Mouse (Mus musculus): Measurements from ENCODE around the gene Agbl4. TPM values are rescaled to one million over a fixed set of nuclear protein-coding genes. Genes with fewer than 3 reads are reported as not detected.
A peak's percentile ranks its signal among the peaks of the same experiment; 100 is the strongest.

Gene Agbl4
- polyA plus RNA-seq, 1 experiment from 2014 or later: not detected

DNA sequence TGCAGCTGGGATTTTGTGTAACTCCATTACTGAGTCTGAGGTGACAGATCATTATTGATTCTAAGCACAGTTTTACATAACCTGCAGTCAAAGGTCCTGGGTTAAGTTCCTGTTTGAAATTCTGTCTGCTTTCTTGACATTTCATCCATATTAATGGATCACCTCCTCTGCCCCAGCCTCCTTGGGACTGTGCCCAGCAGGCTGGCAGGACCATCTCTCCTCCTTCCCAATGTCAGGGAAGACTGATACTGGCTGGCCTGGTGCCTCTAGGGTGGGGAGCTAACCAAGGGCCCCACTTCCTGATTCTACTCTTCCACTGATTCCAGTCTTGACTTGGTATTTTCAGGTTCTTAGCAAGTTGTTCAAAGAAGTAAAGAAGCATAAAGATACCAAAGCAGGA, 1276.4 kb downstream of the Agbl4 start:
- Histone ChIP-seq H3K27ac (replicated peaks) (no peak overlapping the region), H3K4me2 (no peak overlapping the region), H3K9me3 (replicated peaks) (no peaks in the 10 kb centered on the region), H3K9ac (no peak overlapping the region), H3K27me3 (no peaks in the 10 kb centered on the region), H3K4me1 (replicated peaks) (no peaks in the 10 kb centered on the region), H3K4me3 (replicated peaks) (no peak overlapping the region), H3K36me3 (replicated peaks) (no peaks in the 10 kb centered on the region)
- no peak for ATAC-seq (ENCODE audit: insufficient read depth)

DNA sequence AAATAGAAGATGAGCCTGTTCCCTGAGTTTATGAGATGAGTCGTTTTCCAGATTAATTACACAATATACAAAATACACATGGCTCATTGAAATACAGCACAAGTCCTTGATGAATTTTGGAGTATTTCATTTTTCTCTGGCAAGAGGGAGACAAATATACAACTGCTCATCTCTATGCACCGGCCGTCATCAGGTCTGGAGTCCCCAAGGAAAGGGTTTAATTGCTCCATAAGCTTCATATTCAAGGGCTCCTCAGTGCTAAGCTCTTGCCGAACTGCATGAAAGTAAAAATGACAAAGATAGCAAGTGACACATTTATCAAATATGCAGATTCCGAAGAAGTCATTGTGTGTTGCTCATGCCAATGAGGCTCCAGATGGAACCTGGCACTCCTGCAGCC, 1284.5 kb downstream of the Agbl4 start:
- no peak for ATAC-seq (ENCODE audit: insufficient read depth)
- no peaks in the 10 kb centered on the region for H3K36me3 ChIP-seq (replicated peaks)
- no peak overlapping the region for H3K27ac ChIP-seq (replicated peaks)
- no peak overlapping the region for H3K4me2 ChIP-seq
- H3K9ac ChIP-seq: no peak overlapping the region
- H3K9me3 ChIP-seq (replicated peaks): no peaks in the 10 kb centered on the region
- WGBS (ENCODE audit: insufficient replicate concordance): 70% methylated on average over 5 of the region's 5 CpGs
- H3K4me3 ChIP-seq (replicated peaks): no peak overlapping the region
- no peaks in the 10 kb centered on the region for H3K27me3 ChIP-seq
- no peaks in the 10 kb centered on the region for H3K4me1 ChIP-seq (replicated peaks)

DNA sequence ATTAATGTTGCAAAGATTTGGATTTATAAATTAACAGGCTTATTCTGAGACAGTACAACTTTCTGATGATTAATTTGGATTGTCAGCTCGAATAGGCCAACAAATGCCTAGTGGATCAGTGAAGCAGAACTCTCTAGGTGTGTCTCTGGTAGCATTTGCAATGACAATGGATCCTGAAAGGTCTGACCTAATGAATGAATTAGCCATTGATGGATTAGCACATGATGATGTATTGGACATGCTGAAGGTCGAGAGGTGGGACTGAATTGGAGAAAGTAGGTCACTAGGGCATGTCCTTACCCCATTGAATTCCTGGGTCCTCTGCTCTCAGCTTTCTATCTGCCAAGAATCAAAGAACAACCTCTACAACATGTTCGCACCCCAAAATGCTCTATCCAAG, 1285.3 kb downstream of the Agbl4 start:
- ATAC-seq (ENCODE audit: insufficient read depth): no peak
- H3K9me3 ChIP-seq (replicated peaks): no peaks in the 10 kb centered on the region
- 51% methylated on average over 3 of the region's 3 CpGs for WGBS (ENCODE audit: insufficient replicate concordance)
- H3K27me3 ChIP-seq: no peaks in the 10 kb centered on the region
- H3K4me2 ChIP-seq: no peak overlapping the region
- 0 out of 2 replicates have a peak, but pooled peaks cover 3% of the 10 kb centered on the region for H3K4me1 ChIP-seq (replicated peaks)
- H3K36me3 ChIP-seq (replicated peaks): no peaks in the 10 kb centered on the region
- H3K4me3 ChIP-seq (replicated peaks): no peak overlapping the region
- no peak overlapping the region for H3K9ac ChIP-seq
- no peak overlapping the region for H3K27ac ChIP-seq (replicated peaks)

DNA sequence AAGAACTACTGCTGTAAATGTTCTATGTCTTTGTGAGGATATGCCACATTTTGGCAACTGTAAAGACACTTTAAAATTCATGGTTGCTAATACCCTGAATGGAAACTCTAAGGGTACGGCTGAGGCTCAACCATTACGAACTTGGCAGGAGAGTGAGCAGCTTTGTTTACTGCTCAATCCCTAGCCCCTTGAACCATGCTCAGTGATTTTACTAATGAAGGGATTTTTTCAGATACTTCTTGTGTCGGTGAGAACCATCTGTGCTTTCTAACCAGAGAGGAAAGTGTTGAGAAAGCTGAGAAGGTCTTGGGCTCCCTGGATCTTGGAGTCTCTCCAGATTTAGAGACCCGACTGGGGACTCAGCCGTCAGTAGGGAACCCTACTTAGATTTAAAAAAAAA, 1286.4 kb downstream of the Agbl4 start:
- Histone ChIP-seq H3K9ac (no peak overlapping the region), H3K36me3 (replicated peaks) (no peaks in the 10 kb centered on the region), H3K4me1 (replicated peaks) (0 out of 2 replicates have a peak, but pooled peaks cover 3% of the 10 kb centered on the region), H3K9me3 (replicated peaks) (no peaks in the 10 kb centered on the region), H3K27ac (replicated peaks) (no peak overlapping the region), H3K27me3 (no peaks in the 10 kb centered on the region), H3K4me3 (replicated peaks) (no peak overlapping the region), H3K4me2 (no peak overlapping the region)
- no peak for ATAC-seq (ENCODE audit: insufficient read depth)
- 55% methylated on average over 5 of the region's 5 CpGs for WGBS (ENCODE audit: insufficient replicate concordance)

DNA sequence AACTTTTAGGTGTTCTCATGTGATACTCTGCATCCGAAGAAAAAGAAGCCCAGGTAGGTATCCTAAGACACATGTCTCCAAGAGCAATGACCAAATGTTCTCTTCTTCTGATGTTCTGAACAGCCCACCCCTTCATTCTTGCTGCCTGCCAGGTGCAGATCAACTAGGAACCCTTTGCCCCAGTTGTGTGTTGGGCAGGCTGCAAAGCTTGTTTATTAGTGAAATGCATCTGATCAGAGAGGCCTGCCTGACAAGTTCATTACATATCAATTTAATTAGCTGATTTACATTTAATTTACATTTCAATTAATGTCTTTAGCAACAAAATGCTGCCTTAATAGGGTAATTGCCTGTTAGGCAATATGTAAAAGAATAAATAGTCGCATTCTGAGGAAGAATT, 1288.5 kb downstream of the Agbl4 start:
- ATAC-seq (ENCODE audit: insufficient read depth): no peak
- WGBS (ENCODE audit: insufficient replicate concordance): 64% methylated on average over 2 of the region's 2 CpGs
- Histone ChIP-seq H3K9me3 (replicated peaks) (no peaks in the 10 kb centered on the region), H3K4me3 (replicated peaks) (no peak overlapping the region), H3K4me1 (replicated peaks) (0 out of 2 replicates have a peak, but pooled peaks cover 3% of the 10 kb centered on the region), H3K27ac (replicated peaks) (no peak overlapping the region), H3K27me3 (no peaks in the 10 kb centered on the region), H3K9ac (no peak overlapping the region), H3K4me2 (no peak overlapping the region), H3K36me3 (replicated peaks) (no peaks in the 10 kb centered on the region)

DNA sequence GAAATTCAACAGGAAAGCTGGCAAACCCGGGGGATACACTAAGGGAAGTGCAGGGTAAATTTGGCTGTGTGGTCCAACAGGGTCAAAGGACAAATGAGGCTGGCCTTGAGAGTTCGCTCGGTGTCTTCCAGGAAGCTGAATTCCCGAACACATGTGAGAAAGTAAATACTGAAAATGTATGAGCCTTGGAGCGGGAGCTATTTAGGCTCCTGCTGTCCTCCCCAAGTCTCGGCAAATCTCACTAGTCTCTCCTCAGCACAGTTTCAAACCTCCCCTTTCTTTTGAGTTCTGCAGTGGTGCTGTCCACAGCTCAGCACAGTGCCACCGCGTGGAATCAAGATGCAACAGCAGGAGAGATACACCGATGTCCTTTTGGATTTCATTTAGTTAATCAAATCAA, 1289.5 kb downstream of the Agbl4 start:
- Histone ChIP-seq H3K36me3 (replicated peaks) (no peaks in the 10 kb centered on the region), H3K27ac (replicated peaks) (no peak overlapping the region), H3K9ac (no peak overlapping the region), H3K4me3 (replicated peaks) (no peak overlapping the region), H3K27me3 (no peaks in the 10 kb centered on the region), H3K4me1 (replicated peaks) (0 out of 2 replicates have a peak, but pooled peaks cover 3% of the 10 kb centered on the region), H3K4me2 (peak overlapping the region; percentile 32), H3K9me3 (replicated peaks) (no peaks in the 10 kb centered on the region)
- 5% methylated on average over 9 of the region's 9 CpGs for WGBS (ENCODE audit: insufficient replicate concordance)
- no peak for ATAC-seq (ENCODE audit: insufficient read depth)

DNA sequence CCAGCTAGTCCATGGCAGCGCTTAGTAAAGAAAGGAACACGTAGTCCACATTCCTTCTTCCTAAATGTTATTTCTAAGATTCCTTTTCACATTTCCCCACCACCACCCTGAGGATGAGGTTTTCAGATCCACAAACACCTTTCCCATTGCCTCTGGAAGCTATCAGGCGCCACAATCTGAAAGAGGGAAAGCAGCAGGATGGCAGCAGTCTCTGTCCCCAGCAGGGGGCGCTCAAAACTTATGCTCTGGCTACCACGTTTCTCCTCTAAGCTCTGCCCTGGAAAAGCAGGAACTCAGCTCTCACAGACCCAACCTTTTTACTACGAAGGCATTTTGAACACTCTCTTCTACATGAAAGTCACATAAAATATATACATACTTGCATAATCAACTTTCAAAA, 1290.2 kb downstream of the Agbl4 start:
- H3K27ac ChIP-seq (replicated peaks): no peak overlapping the region
- no peak overlapping the region for H3K4me3 ChIP-seq (replicated peaks)
- WGBS (ENCODE audit: insufficient replicate concordance): 7% methylated on average over 6 of the region's 6 CpGs
- H3K4me1 ChIP-seq (replicated peaks): 0 out of 2 replicates have a peak, but pooled peaks cover 3% of the 10 kb centered on the region
- H3K9me3 ChIP-seq (replicated peaks): no peaks in the 10 kb centered on the region
- ATAC-seq (ENCODE audit: insufficient read depth): no peak
- H3K36me3 ChIP-seq (replicated peaks): no peaks in the 10 kb centered on the region
- peak overlapping the region; percentile 42 for H3K4me2 ChIP-seq
- no peak overlapping the region for H3K9ac ChIP-seq
- H3K27me3 ChIP-seq: no peaks in the 10 kb centered on the region

DNA sequence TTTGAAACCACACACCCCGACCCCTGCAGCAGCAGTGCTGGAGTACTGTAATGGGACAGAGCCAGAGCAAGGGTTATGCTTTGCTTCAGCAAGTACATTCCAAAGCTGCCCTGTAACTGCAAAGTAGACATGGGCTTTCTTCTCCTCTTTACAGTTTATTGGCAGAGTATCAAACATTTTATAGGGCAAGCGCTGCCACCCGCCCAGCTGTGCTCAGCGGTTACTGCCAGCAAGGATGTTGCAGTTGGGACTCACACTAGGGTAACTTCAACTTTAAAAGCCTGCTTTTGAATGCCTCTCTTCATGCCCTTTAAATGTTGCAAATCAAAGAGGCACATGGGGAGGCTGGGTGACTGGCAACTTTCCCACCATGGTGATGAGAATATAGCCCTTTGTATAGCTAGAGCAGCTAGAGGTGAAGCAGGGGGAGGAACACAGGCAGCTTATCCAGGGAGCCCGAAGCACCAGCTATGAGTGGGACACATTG, 1293.6 kb downstream of the Agbl4 start:
- H3K9me3 ChIP-seq (replicated peaks): no peaks in the 10 kb centered on the region
- H3K36me3 ChIP-seq (replicated peaks): no peaks in the 10 kb centered on the region
- no peak overlapping the region for H3K9ac ChIP-seq
- no peak for ATAC-seq (ENCODE audit: insufficient read depth)
- H3K4me3 ChIP-seq (replicated peaks): no peak overlapping the region
- H3K4me2 ChIP-seq: no peak overlapping the region
- H3K4me1 ChIP-seq (replicated peaks): 0 out of 2 replicates have a peak, but pooled peaks cover 3% of the 10 kb centered on the region
- 66% methylated on average over 5 of the region's 5 CpGs for WGBS (ENCODE audit: insufficient replicate concordance)
- H3K27ac ChIP-seq (replicated peaks): no peak overlapping the region
- no peaks in the 10 kb centered on the region for H3K27me3 ChIP-seq

DNA sequence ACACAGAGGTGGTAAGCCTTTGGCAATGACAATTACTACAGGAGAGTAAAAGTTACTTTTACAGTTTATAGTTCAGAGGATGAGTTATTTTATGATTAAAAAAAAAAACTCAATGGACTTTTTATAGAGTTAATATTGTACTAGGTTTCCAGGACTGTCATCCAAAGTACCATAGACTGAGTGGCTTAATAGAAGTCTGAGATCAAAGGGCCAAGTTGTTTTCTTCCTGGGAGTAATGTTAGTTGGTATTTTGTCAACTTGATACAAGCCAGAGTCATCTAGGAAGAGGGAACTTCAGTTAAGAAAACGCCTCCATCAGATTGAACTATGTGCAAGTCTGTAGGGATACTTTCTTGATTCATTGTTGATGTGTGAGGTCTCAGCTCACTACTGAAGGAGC, 1303.9 kb downstream of the Agbl4 start:
- Histone ChIP-seq H3K9me3 (replicated peaks) (no peaks in the 10 kb centered on the region), H3K4me2 (no peak overlapping the region), H3K27ac (replicated peaks) (no peak overlapping the region), H3K36me3 (replicated peaks) (no peaks in the 10 kb centered on the region), H3K27me3 (no peaks in the 10 kb centered on the region), H3K4me3 (replicated peaks) (no peak overlapping the region), H3K9ac (no peak overlapping the region), H3K4me1 (replicated peaks) (no peaks in the 10 kb centered on the region)
- WGBS (ENCODE audit: insufficient replicate concordance): 38% methylated on average over 1 of the region's 1 CpGs
- no peak for ATAC-seq (ENCODE audit: insufficient read depth)

DNA sequence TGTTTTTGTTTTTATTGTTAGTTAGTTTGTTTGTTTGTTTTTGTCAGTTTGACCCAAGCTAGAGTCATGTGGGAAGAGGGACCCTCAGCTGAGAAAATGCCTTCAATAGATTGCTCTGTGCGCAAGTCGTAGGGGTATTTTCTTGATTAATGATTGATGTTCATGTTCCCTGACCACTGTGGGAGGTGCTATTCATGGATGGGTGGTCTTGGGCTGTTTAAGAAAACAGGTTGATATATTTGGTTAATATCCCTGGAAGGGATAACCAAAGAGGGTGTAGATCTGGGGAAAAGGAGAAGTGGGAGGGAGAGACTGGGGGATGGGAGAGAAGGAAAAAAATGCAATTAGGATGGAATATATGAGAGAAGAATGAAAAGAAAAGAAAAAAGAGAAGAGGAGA, 1306.7 kb downstream of the Agbl4 start:
- no peak overlapping the region for H3K27ac ChIP-seq (replicated peaks)
- no peaks in the 10 kb centered on the region for H3K9me3 ChIP-seq (replicated peaks)
- no peaks in the 10 kb centered on the region for H3K4me1 ChIP-seq (replicated peaks)
- no peaks in the 10 kb centered on the region for H3K36me3 ChIP-seq (replicated peaks)
- no peak overlapping the region for H3K9ac ChIP-seq
- no peak overlapping the region for H3K4me2 ChIP-seq
- H3K4me3 ChIP-seq (replicated peaks): no peak overlapping the region
- ATAC-seq (ENCODE audit: insufficient read depth): no peak
- no peaks in the 10 kb centered on the region for H3K27me3 ChIP-seq
- 81% methylated on average over 2 of the region's 2 CpGs for WGBS (ENCODE audit: insufficient replicate concordance)

DNA sequence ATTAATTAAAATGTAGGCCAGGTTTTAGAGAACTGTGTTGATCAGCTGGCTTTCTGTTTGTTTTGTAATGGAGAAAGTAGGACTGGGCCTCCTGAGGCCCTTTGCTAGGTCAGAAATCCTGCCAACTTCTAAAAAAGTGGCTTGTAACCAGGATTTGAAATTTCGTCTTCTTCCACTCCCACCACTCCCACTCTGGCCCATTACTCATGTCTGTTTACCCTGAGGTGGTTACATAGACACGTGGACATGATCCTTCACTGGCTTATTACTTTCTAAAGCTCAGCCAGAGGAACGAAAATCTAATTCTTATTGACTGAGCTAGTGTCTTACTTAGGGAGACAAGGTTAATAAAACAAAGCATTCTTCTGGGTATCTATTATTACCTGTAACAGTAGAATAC, 1307.5 kb downstream of the Agbl4 start:
- no peak for ATAC-seq (ENCODE audit: insufficient read depth)
- Histone ChIP-seq H3K27me3 (no peaks in the 10 kb centered on the region), H3K27ac (replicated peaks) (no peak overlapping the region), H3K4me3 (replicated peaks) (no peak overlapping the region), H3K4me1 (replicated peaks) (no peaks in the 10 kb centered on the region), H3K36me3 (replicated peaks) (no peaks in the 10 kb centered on the region), H3K4me2 (no peak overlapping the region), H3K9ac (no peak overlapping the region), H3K9me3 (replicated peaks) (no peaks in the 10 kb centered on the region)
- WGBS (ENCODE audit: insufficient replicate concordance): 43% methylated on average over 3 of the region's 3 CpGs

Measured in liver, embryonic 15.5 days (tissue).